Mouse (Mus musculus): ENCODE measurements around the gene Sec1. TPM values are rescaled to one million over a fixed set of nuclear protein-coding genes. Genes with fewer than 3 reads are reported as not detected.

The Sec1 gene
- polyA plus RNA-seq, 1 experiment from 2014 or later: not detected

DNA sequence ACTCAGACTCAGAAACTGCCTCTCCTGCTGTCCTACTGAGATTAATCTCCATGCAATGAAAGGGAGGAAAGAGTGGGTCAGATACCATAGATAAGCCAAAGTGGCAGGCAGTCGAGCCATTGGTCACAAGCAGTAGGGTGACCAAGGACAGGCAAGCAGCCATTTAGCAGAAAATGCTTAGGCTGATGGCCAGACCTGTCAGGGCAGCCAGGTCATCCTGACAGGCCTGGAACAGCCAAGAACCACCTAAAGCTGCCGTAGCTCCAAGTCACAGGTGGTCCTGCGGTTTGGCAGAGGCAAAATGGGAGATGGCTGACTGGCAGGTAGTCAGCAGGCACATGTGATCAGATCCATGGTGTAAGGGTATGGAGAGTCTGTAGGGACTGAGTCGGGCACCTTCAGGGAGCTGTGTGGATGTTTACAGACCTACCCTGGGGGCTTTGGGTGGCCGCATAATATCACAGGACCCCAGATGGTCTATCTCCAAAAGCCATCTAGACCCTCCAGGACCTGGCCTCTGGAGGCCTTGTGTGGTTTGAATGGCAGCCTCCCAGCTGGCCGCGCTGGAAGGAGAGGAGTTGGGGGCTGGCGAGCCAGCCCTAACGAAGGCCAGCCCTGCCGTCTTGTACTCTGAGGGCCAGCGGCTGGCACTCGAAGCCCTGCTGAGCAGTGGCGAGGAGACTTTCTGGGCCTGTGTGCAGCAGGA is 27.6 kb upstream of the Sec1 start:
- H3K36me3 ChIP-seq (ENCODE audit: inconsistent target): peaks cover 9% of the 10 kb centered on the region; the same call in 1 of the 2 replicates
- peaks cover 22% of the 10 kb centered on the region for H3K79me2 ChIP-seq (ENCODE audit: inconsistent target)
- no peak overlapping the region for H3K27ac ChIP-seq
- WGBS (ENCODE audit: missing documents): 88% methylated on average over 13 of the region's 13 CpGs
- H3K4me3 ChIP-seq (ENCODE audit: inconsistent target): no peak overlapping the region

DNA sequence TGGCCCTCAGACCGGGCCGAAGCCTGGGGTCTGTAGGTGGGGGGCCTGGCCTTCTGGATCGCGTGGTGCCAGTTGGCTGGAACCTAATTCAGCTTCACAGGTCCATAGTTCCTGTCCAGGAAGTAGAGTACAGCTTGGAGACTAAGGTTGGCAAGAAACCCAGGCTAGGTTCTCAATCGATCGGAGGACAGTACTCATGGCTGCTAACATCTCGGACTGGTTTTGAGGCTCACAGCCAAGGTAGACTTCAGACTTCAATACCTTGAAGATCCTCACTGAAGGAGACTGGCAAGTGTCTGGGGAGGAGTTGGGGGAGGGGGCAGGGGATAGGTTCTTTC is 27.0 kb upstream of the Sec1 start:
- WGBS (ENCODE audit: missing documents): 89% methylated on average over 7 of the region's 7 CpGs
- Histone ChIP-seq H3K27ac (no peak overlapping the region), H3K36me3 (ENCODE audit: inconsistent target) (peaks cover 9% of the 10 kb centered on the region; the same call in 1 of the 2 replicates)

GRCm38 (mm10) chr7:45720413-45721233 is 26.4 kb upstream of the Sec1 start, which contains the start of gene Fam83e:
Gene Fam83e, plus strand, starts transcription at chr7:45721212.
- Histone ChIP-seq H3K36me3 (ENCODE audit: inconsistent target) (peaks cover 9% of the 10 kb centered on the region; the same call in 1 of the 2 replicates), H3K4me3 (ENCODE audit: inconsistent target) (no peak within 1 kb of the TSS), H3K27ac (no peak within 1 kb of the TSS), H3K79me2 (ENCODE audit: inconsistent target) (peaks cover 29% of the 10 kb centered on the region)
- 82% methylated on average over 6 of the region's 14 CpGs for WGBS (ENCODE audit: missing documents)

More for the DNA sequence above, 27.0 kb upstream of the Sec1 start:
- peaks cover 27% of the 10 kb centered on the region for H3K79me2 ChIP-seq (ENCODE audit: inconsistent target)
- no peak overlapping the region for H3K4me3 ChIP-seq (ENCODE audit: inconsistent target)

DNA sequence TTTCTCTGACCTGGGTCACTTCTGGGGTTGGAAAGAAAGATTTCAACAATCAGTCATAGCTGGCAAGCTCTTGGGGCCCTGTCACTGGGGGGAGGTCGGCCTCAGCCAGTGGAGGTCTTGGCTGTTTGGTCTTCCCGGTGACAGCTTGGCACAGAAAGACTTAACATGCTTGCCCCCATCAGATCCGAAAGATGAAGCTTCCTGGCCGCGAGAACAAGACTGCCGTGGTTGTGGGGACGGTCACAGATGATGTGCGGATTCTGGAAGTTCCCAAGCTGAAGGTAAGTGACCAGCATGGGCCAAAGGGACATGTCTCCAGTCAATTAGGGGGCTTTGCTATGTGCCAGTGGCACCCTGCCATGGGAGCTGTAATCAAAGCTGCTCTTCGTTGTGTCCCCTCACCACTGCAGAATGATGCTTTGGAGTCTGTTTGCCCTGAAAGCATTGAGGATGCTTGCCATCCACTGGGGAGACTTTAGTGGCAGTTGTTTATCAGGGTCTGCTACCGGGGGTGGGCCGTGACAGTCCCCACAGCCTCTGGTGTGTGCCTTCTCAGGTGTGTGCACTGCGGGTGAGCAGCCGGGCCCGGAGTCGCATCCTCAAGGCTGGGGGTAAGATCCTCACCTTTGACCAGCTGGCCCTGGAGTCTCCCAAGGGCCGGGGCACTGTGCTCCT is 25.7 kb upstream of the Sec1 start:
- H3K4me3 ChIP-seq (ENCODE audit: inconsistent target): no peak overlapping the region
- WGBS (ENCODE audit: missing documents): 92% methylated on average over 9 of the region's 16 CpGs

DNA sequence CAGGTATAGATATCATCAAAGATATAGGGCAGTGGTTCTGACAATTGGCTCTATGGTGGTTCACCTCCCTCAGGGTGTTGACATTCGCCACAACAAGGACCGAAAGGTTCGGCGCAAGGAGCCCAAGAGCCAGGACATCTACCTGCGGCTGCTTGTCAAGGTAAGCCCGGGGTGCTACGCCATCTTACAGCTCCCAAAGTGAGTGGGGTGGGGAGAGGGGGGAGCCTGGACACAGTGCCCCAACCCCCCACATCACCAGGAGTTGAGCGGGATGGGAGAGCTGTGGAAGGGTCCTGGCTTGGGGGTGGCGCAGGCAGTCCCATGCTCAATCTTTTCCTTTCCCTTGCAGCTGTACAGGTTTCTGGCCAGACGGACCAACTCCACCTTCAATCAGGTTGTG is 25.0 kb upstream of the Sec1 start:
- Histone ChIP-seq H3K27ac (no peak overlapping the region), H3K36me3 (ENCODE audit: inconsistent target) (peaks cover 9% of the 10 kb centered on the region; the same call in 1 of the 2 replicates), H3K4me3 (ENCODE audit: inconsistent target) (peak overlapping the region; percentile 81; the same call in 1 of the 2 replicates), H3K79me2 (ENCODE audit: inconsistent target) (peaks cover 44% of the 10 kb centered on the region)
- 91% methylated on average over 10 of the region's 10 CpGs for WGBS (ENCODE audit: missing documents)

More for the DNA sequence above, 25.7 kb upstream of the Sec1 start:
- no peak overlapping the region for H3K27ac ChIP-seq
- H3K36me3 ChIP-seq (ENCODE audit: inconsistent target): peaks cover 9% of the 10 kb centered on the region; the same call in 1 of the 2 replicates
- H3K79me2 ChIP-seq (ENCODE audit: inconsistent target): peaks cover 37% of the 10 kb centered on the region

DNA sequence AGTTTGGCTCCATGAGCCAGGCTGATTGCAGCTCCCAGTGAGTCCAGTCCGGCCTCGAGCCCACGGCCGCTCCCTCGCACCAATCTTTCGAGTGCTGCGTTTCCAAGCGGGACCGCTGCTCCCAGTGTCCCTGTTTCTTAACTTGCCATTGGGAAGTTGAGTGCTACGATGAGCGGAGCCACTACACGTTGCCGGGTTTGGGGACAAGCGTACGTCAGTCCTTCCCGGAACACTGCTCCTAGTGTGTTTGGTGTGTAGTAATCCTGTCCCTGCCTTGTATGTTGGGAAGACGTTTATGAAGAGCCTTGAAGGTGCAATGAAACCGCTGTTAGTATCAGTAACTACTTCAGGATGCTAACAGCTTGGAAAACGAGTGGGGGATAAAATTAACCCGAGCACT is 24.1 kb upstream of the Sec1 start:
- peak overlapping the region; percentile 98 for H3K27ac ChIP-seq
- H3K4me3 ChIP-seq (ENCODE audit: inconsistent target): peak overlapping the region; percentile 81
- H3K79me2 ChIP-seq (ENCODE audit: inconsistent target): peaks cover 52% of the 10 kb centered on the region
- WGBS (ENCODE audit: missing documents): 0% methylated on average over 20 of the region's 20 CpGs
- peaks cover 12% of the 10 kb centered on the region; the same call in 1 of the 2 replicates for H3K36me3 ChIP-seq (ENCODE audit: inconsistent target)

DNA sequence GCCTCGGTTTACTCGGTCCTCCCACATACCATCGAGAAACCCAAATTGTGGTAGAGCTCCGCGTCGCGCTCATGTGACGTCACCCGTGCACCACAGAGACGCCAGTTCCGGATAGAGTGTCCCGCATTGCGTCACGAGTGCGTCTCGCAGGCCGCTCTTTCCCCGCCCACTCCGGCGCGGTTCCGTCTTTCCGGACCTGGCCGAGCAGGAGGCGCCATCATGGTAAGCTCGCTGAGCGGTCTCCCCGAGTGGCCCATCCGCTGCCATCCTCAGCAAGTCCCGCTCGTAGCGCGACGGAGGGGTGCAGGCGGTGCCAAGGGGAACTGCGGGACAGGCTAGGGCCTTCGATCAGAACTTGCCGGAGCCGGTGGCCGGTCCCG is 23.7 kb upstream of the Sec1 start, which contains the start of gene Sphk2:
TSS of gene Sphk2 (minus strand) at position 85 of the 380 bp plus-strand sequence.
- Histone ChIP-seq H3K27ac (peak within 1 kb of the TSS; percentile 98), H3K4me3 (ENCODE audit: inconsistent target) (peak within 1 kb of the TSS; percentile 81), H3K79me2 (ENCODE audit: inconsistent target) (peaks cover 56% of the 10 kb centered on the region), H3K36me3 (ENCODE audit: inconsistent target) (peaks cover 15% of the 10 kb centered on the region; the same call in 1 of the 2 replicates)
- under 1% methylated on average over 41 of the region's 41 CpGs for WGBS (ENCODE audit: missing documents)

GRCm38 (mm10) chr7:45716952-45717917 is 23.0 kb upstream of the Sec1 start:
- Histone ChIP-seq H3K27ac (peak overlapping the region; percentile 98), H3K79me2 (ENCODE audit: inconsistent target) (peaks cover 63% of the 10 kb centered on the region), H3K36me3 (ENCODE audit: inconsistent target) (peaks cover 22% of the 10 kb centered on the region), H3K4me3 (ENCODE audit: inconsistent target) (peak overlapping the region; percentile 73)
- 5% methylated on average over 31 of the region's 31 CpGs for WGBS (ENCODE audit: missing documents)

GRCm38 (mm10) chr7:45716460-45716857 is 22.3 kb upstream of the Sec1 start:
- WGBS (ENCODE audit: missing documents): 65% methylated on average over 3 of the region's 3 CpGs
- Histone ChIP-seq H3K27ac (peak overlapping the region; percentile 98), H3K36me3 (ENCODE audit: inconsistent target) (peaks cover 29% of the 10 kb centered on the region), H3K79me2 (ENCODE audit: inconsistent target) (peaks cover 71% of the 10 kb centered on the region), H3K4me3 (ENCODE audit: inconsistent target) (peak overlapping the region; percentile 73)

GRCm38 (mm10) chr7:45715741-45716459 is 21.7 kb upstream of the Sec1 start:
- Histone ChIP-seq H3K79me2 (ENCODE audit: inconsistent target) (peaks cover 75% of the 10 kb centered on the region), H3K36me3 (ENCODE audit: inconsistent target) (peaks cover 35% of the 10 kb centered on the region), H3K27ac (peak overlapping the region; percentile 98), H3K4me3 (ENCODE audit: inconsistent target) (peak overlapping the region; percentile 73)
- 31% methylated on average over 19 of the region's 19 CpGs for WGBS (ENCODE audit: missing documents)

GRCm38 (mm10) chr7:45715090-45715708 is 21.0 kb upstream of the Sec1 start, which contains the start of gene Rpl18:
Gene Rpl18, plus strand, starts transcription at chr7:45715457.
- WGBS (ENCODE audit: missing documents): 6% methylated on average over 34 of the region's 34 CpGs
- Histone ChIP-seq H3K4me3 (ENCODE audit: inconsistent target) (peak within 1 kb of the TSS; percentile 78), H3K36me3 (ENCODE audit: inconsistent target) (peaks cover 42% of the 10 kb centered on the region)

GRCm38 (mm10) chr7:45714630-45715089 is 20.5 kb upstream of the Sec1 start:
- peak overlapping the region; percentile 58 for H3K27ac ChIP-seq
- H3K79me2 ChIP-seq (ENCODE audit: inconsistent target): peaks cover 87% of the 10 kb centered on the region
- WGBS (ENCODE audit: missing documents): 14% methylated on average over 14 of the region's 14 CpGs
- H3K36me3 ChIP-seq (ENCODE audit: inconsistent target): peaks cover 43% of the 10 kb centered on the region
- peak overlapping the region; percentile 78 for H3K4me3 ChIP-seq (ENCODE audit: inconsistent target)

More at GRCm38 (mm10) chr7:45715090-45715708, 21.0 kb upstream of the Sec1 start, which contains the start of gene Rpl18:
- peaks cover 82% of the 10 kb centered on the region for H3K79me2 ChIP-seq (ENCODE audit: inconsistent target)
- H3K27ac ChIP-seq: peak within 1 kb of the TSS; percentile 98

Data from macrophage (primary cell).